Mouse (Mus musculus) G1E (cell line): Measurements from ENCODE around the gene Tnr.

Experiments
- CTCF ChIP-seq: IDR thresholded peaks from 2 replicates; pipeline ENCODE4 v1.5.1; 2012; ENCODE audit warnings: low read depth, low read length, inconsistent platforms, mixed read lengths
- POLR2AphosphoS5 ChIP-seq: IDR thresholded peaks from 2 replicates; pipeline ENCODE4 v1.6.1; 2012; ENCODE audit warnings: low read depth, low read length, inconsistent platforms; ENCODE audit not compliant: insufficient replicate concordance

- no peak for TF ChIP-seq CTCF
- TF ChIP-seq POLR2AphosphoS5 = no peak
These were observed 237.4 kb downstream of the Tnr start for GRCm38 (mm10) chr1:159760970-159761369.
